Mouse (Mus musculus): ENCODE measurements at regions not wholly inside any gene's neighbourhood (a gene's known extent, or its start where the extent isn't known, plus 50 kb on each side); places are given as distances from the start of the nearest gene placed in this dataset.
"Not testable (repeated sequence)": the region's sequence is repeated elsewhere in the genome, so short reads cannot be mapped to it uniquely, and the experiment has no call there.

DNA sequence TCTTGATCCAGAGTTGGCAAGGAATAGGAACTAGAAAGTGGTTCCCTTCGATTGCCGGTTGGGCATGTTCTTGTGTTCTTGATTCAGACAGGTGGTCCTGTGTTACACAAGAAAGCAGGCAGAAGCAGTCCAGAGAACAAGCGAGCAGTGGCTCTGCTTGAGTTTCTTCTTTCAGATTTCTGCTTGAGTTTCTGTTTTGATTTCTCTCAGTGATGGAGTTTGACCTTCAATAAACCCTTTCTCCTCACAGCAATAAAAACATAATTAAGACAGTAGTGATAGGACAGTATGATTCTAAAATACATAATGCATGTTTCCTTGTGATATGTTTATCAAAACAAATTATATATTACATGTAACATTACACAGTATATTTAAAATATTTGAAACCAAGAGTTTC, 59.1 kb downstream of the Klf6 start:
- no peak for DNase-seq (ENCODE audit: low read depth, low spot score)

DNA sequence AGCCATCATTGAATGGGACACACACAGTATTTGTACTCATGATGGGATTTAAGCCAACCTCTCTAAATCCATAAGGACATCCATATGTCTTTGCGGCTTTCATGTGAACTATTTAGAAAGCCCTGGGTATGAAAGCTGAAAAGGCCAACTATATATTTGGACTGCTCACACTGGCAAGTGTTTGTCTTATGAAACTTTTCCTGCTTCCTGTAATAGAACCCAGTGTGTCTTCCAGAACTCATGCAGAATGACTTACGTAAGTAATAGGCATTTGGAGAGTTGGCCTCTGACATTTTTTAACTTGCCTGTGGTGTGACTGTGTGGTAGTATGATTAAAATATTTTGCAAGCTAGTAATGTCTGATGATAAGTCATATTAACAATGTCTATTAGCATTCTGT, 70.2 kb downstream of the Klf6 start:
- DNase-seq (ENCODE audit: low read depth, low spot score): no peak

DNA sequence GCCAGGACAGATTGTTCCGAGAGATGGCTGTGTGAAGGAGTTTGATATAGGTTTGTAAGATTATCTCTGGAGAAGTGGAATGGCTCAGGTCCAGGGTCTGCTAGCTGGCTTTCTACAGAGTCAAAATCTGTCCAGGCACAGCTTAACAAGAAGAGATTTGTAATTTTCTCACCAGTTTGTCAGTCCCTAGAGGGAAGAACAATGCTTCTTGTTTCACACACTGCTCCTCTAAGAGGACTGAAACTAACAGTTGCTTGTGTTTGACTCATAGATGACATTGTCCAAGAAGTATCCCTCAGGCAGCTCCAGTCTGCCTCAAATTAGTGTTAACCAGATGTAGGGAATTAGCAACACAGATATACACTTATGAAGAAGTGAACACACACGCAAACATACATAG, 76.2 kb downstream of the Klf6 start:
- DNase-seq (ENCODE audit: low read depth, low spot score): no peak

DNA sequence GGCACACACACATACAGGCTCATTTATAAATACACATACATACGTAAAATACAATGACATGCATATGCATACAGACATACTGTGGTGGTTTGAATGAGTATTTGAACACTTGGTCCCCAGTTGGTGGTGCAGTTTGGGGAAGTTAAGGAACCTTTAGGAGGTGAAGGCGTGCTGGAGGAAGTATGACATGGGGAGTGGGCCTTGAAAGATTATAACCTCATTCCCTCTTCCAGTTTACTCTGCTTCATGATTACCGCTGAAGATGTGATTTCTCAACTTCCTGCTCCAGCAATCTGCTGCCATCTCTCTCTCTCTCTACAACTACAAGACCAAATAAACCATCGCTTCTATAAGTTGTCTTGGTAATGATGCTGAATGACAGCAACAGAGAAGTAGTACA, 76.7 kb downstream of the Klf6 start:
- DNase-seq (ENCODE audit: low read depth, low spot score): no peak

DNA sequence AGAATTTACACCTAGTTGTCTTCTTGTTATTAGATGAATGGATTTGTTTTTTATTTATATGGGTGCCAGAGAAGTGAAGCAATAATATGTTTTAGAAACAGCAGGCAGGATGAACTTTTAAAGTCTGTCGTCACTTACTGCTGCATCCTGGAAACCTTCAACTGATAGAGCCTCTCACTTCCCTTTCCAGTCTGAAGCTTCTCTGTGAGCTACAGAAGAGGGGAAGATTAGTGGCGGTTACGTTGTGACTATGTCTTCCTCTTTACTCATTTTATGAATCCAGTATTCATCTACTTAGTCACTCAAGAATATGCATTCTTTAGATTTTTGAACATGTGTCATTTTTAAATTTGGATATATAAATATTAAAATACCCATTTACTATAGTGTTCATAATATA, 78.1 kb downstream of the Klf6 start:
- no peak for DNase-seq (ENCODE audit: low read depth, low spot score)

DNA sequence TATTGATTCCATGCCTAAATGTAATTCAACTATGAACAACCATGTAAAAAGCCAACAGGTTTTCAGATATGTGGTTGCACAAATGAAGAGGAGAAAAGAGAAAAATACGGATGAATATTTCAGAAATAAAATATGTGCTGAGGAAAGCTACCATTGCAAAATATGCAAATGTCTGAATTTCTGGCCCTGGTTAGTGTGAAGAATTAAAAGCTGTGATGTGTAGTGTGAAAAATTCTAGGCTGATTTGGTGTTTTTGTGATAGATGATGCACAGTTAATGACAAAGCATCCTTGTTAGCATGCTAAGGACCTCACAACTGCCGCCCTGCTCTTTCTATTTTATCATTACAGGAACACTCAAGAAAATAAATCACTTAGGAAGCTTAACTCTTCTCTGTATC, 91.6 kb downstream of the Klf6 start:
- DNase-seq (ENCODE audit: low read depth, low spot score): no peak

DNA sequence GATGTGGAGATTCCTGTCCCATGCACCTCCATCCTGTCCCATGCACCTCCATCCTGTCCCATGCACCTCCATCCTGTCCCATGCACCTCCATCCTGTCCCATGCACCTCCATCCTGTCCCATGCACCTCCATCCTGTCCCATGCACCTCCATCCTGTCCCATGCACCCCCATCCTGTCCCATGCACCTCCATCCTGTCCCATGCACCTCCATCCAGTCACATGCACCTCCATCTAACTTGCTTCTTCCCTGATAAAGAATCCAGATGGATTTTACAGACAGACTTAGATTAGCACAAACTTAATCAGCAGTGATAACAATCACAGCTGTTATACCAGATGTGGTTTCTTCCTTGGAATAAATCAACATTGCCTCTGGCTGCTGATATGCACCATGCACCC, 93.8 kb downstream of the Klf6 start:
- DNase-seq (ENCODE audit: low read depth, low spot score): not testable (repeated sequence)

DNA sequence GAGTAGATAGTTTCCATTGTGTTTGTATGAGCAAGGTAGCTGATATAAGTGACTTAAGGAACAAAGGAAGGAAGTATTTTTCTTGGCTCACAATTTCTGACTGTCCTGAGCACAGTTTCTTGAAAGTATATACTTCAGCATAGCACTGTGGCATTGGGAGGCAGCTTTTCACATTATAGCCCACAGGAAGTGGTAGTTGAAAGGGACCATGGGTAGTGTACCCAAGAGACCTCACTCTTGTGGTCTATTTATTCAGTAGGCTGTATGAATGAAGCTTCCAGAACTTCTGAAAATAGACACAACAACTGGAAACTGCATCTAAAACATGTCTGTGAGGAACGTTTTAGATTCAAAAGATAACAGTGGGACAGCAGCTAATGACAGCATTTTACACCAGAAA, 94.9 kb downstream of the Klf6 start:
- DNase-seq (ENCODE audit: low read depth, low spot score): no peak

DNA sequence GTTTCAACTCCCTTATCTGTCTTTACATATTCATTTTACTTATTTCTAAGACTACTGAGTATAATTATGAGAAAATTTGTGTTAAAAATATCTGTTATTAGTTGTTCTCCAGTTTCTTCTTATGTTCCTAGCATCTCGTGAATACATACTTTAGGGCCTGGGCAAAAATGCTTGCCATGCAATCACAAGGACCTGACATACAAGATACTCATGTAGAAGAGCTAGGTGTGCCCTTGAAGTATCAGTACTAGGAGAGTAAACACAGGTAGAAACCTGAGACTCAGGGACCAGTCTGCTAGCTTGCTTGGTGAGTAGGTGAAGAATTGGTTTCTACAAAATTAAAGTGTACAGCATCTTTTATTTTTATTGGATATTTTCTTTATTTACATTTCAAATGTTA, 101.7 kb downstream of the Klf6 start:
- no peak for DNase-seq (ENCODE audit: low read depth, low spot score)

DNA sequence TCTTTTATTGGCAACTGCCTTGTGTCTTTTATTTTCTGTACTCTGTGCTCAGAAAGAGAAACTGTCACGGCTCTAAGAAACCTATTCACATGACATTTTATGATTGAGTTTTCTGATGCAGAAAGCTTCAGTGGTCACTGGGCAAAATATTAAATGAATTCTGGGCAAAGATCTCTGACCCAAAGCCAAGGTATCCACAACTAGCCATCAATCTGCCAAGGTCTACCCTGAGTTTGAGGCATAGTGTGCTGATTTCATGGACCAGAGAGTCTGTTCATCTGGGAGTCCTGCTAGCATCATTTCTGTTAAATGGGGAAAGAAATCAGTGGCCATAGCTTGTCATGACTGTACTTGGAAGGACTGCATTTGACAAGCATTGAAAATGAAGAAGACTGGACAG, 103.3 kb downstream of the Klf6 start:
- DNase-seq (ENCODE audit: low read depth, low spot score): no peak

DNA sequence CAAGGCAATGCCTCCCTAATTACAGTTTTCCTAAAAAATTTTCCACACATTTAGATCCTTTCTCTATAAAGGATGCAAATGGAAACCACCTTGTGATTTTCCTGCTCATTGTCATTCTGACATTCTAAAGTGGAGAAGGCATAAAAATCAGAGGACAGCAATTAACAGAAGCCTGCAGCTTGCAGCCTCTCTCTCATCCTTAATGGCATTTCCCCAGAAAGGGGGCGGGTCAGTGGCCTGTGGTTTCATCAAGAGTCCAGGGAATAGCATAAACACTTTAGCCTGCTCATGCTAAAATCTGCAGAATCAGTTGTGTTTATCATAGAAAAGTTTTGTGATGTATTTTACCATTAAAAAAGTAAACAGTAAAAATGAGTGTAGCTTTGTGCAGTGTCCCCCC, 117.3 kb downstream of the Klf6 start:
- DNase-seq (ENCODE audit: low read depth, low spot score): no peak

DNA sequence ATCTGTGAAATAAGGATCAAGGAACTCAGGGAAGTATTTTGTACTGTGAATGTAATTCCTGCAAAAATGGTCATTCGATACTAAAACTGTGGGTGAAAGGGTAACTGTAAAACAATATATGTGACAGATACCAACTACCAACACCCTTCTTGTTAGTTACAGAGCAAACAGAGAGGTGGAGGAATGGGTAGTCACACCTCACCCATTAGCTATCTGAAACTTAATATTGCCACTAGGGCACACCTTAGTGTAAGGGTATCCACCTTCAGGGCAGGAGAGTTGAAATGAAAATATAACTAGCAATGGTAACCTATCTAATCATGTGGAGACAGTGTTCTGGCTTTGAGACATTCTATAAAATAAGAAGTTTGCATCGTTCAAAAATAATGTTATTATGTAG, 126.2 kb downstream of the Klf6 start:
- DNase-seq (ENCODE audit: low read depth, low spot score): no peak

DNA sequence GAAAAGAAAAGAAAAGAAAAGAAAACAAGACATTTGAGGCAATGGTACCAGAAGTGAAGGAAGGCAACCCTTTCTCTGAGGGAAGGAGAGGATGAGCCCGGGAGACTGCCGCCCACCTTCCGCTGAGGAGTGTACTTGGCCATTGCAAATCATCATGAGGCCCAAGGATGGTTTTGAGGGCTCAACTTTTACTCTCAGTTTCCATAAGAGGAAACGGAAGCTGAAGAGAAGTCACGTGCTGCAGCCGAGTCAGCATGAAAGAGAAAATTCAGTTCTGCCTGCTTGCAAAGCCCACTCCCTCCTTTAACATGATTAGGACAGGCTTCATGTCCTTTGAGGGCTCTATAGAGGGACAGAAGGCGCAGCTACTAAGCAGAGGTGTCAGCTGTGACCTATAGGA, 127.1 kb downstream of the Klf6 start:
- no peak for DNase-seq (ENCODE audit: low read depth, low spot score)

DNA sequence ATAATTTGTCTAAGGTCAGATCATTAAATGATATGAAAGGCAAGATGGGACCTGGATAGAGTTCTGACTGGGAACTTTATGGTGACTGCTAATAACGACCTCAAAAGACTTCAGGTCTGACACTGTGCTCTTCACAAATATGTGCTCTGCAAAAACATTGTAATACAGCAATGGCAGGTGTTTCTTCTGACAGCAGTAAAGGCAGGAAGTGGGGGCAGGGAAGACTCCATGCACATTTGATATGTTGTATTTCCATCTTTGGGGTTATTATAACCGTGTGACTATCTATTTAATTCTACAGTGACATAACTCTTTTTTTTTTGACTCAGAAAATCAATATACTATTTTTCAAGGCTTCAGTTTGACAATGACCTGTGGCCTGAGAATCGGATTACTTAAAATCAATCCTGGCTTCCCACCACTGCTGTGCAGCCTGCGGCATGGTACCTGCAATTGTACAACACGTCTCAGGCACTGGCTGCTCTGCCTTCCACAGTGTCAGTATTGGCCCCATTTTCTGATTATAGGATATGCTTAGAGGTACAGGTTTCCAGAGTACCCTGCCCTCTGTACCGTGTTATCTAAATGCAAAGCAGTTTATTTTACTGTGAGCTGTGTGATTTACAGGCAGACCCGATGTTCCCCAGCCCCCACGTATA, 139.4 kb downstream of the Klf6 start:
- DNase-seq (ENCODE audit: low read depth, low spot score): no peak

DNA sequence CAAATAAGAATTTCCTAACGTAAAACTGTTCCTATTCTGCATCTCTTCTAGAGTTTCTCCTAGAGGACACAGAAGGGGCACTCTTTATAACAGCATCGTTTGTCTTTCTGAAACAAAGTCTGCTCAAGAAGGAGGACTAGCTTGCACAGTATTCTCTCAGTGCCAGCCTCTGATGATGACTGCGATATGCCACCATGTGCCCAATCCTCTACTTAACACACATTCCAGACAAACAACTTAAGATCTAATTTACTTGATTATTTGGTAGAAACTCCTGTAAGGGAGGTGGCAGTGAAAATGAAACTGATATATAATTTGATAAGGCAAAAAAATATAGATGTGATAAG, 139.9 kb downstream of the Klf6 start:
- DNase-seq (ENCODE audit: low read depth, low spot score): no peak

DNA sequence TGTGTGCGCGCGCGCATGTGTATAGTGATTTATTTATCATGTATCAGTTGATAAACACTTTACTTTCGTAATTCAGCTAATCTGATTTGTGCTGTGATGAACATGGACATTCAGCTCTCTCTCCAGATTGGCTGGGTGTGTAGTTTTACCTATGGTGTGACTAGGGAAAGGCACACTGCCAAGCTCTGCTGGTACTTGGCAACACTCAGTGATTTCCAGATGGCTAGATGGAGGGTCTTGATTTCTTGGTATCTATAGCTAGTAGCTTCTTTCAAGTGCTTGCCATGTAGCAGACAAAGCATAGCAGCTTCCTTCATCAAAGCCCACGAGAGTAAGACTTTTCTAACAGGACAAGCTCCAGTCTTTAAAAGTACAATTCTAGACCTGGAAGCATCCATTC, 144.6 kb downstream of the Klf6 start:
- DNase-seq (ENCODE audit: low read depth, low spot score): no peak

DNA sequence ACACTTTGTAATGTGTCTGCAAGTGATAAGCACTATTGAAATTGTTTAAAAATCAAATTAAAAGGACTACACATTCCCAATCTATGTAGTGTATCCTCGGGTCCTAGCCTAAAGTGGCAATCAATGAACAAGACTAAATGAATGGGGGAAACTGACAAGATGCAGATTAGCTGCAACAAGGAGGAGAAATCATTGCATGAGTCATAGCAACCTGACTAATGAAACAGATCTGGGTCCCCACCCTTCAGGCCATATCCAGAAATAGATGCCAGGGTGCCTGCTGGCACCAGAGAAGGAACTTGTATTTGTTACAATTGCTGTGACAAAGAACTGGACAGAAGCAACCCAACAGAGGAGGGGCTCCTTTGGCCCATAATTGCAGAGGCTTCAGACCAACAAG, 148.4 kb downstream of the Klf6 start:
- no peak for DNase-seq (ENCODE audit: low read depth, low spot score)

DNA sequence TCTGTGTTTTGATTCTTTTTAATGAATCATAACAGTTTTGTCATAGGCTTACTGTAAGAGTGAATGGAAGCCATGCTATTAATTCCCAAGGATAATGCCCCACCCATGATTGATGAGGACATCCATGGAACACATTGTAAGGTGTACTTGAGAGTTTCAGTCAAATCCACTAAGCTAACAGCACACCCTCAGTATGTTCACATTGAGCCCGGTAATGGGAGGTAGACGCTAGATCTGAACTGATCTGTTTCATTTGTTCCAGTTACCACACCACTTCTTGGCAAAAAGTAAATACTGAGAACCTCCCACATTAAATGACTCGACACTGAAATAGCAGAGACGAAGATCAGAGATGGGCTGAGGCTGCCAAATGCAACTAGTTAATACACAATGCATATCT, 165.9 kb downstream of the Klf6 start:
- DNase-seq (ENCODE audit: low read depth, low spot score): no peak

DNA sequence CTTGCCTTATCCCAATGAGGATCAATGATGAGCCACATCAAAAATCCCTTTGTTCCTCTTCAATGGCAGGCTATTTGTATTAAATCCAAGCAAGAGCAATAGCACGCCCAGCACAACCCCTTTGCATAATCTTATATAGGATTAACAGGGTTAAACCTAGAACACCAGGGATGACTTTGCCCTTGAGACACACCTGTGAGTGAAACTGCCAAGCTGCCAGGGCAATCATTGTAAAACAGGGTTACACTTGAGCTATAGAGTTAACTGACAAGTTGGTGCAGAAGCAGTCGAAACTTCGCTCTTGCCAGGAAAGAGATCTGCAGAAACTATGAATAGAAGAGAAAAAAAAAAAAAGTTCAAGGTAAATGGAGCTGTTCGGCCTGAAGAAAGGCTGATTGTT, 167.6 kb downstream of the Klf6 start:
- no peak for DNase-seq (ENCODE audit: low read depth, low spot score)

DNA sequence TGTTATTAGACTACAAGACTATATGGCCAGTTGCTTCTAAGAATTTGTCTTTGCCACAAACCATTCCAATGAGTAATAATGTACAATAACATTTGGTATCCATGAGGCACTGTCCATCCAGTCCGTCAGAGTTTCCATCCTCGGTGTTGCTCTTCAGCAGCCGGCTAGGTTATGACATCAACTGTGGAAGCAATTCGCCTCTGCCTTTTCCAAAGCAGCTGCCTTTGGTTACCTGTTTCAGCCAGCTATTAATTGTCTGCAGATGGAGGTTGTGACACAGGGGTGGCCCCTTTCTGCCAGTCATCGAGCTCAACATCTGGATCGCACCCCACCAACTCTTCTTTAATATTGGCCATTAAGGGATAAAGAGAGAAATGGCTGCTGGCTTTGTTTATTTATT, 168.2 kb downstream of the Klf6 start:
- DNase-seq (ENCODE audit: low read depth, low spot score): peak; percentile 34

DNA sequence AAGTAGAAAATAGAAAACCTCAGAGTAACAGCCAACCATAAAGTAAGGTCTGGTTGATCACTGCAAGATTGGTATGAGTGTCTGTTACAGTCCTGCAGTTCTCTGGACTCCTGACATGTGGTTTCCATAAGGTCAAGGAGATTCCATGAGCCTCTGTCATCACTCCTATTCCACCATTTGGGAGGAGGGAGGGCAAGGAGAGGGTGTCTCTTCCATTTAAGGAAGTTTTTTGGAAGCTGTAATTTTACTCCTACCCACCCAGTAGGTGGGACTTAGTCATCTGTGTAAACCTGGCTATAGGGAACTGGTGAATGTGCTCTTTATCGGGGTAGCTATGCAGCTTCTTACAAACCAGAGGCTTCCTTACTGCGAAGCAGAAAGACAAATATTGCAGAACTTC, 168.8 kb downstream of the Klf6 start:
- DNase-seq (ENCODE audit: low read depth, low spot score): peak; percentile 51

DNA sequence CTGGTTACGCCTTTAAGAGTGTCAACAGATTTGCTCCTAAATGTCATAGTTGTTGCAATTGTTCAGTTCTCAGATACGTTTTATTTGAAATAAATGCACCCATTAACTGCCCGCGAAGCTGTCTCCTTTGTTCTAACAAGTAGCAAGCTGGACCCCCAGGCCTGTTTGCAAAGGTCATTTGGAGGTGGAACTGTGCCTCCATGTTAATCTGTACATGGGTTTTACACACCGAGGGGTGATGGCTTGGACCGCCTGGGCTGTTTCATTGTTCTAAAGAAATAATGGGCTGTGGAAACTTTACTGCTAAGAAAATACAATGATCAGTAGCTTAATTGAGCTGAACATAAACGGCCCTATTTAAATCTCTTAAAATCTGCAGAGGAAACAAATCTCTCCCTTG, 178.8 kb downstream of the Klf6 start:
- no peak for DNase-seq (ENCODE audit: low read depth, low spot score)

DNA sequence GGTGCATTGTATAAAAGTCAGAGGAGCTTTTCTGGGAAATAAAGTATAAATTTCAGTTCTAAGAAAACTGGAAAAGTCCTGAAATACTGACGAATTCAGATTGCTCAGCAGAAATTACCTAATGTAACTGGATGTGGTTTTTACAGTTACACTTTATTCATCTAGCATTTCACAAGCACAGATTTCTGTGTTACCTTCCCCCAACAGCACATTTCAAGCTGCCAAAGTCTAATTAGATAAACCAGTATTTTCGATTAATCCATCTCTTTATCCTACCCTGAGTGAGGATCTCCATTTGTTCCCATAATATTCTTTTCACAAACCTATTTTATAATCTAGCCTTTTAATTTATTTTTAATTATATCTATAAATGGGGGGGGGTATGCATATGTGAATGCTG, 179.4 kb downstream of the Klf6 start:
- no peak for DNase-seq (ENCODE audit: low read depth, low spot score)

DNA sequence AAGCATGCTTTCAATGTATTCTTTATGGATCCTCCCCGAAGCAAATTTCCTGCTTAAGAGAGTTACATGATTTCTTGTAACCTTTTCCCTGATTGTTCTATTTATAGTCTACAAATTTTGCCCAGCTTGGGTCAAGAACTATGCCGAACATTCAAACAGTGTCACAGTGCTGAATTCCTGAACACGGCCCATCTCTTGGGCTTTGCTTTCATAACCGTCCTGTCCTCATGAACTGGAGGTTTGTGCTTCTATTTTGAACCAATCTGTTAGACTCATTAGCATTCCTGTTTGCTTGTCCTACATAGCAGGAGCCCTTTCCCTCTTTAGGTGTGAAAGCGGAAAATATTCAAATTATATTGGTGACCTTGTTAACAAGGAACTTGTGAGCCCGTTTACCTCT, 181.2 kb downstream of the Klf6 start:
- no peak for DNase-seq (ENCODE audit: low read depth, low spot score)

Data from mesoderm, embryonic 11.5 days (tissue).